Mouse (Mus musculus): Measurements from ENCODE around the gene Ispd.

GRCm38 (mm10) chr12:36532525-36532924 is 151.3 kb downstream of the Ispd start:
- TF ChIP-seq ZC3H11A (IDR thresholded peaks at IDR 0.05; ENCODE audit: borderline replicate concordance, low read depth, low read length) (no peak), HCFC1 (IDR thresholded peaks at IDR 0.05; ENCODE audit: borderline replicate concordance, insufficient read depth, low read length) (no peak), ZNF384 (IDR thresholded peaks at IDR 0.05; ENCODE audit: low read depth, low read length) (no peak), CHD2 (IDR thresholded peaks at IDR 0.05; ENCODE audit: low read depth, low read length) (no peak)
